Mouse (Mus musculus) embryo, embryonic 11 days (tissue): ENCODE results near the gene Kcnk5.
A peak's percentile ranks its signal among the peaks of the same experiment; 100 is the strongest.

Experiments used
- DNase-seq: peaks from one replicate; pipeline ENCODE4 v3.0.0-alpha.2; 2015

Kcnk5 gene

DNA sequence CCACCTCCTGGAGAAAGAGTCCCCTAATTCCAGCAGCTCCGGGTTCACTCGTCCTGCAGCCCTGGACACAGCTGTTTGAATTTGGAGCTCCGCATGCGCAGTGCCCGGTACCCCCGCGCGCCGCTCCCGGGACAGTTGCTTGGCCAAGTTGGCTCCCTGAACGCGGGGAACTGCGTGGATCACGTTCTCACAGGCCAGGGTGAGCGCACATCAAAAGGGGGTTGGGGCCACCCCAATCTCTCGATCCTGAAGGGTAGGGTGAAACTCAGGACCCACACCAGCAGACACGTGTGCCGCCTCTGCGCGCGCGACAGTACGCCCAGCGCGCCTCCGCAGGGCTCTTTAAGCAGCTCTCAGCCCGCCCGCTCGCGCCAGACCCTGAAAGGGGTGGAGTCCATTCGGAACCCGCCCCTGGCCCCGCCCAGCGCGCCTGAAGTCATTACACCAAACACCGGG lies at the start of gene Kcnk5:
Kcnk5 (minus strand) TSS at position 344 of the 456 bp plus-strand sequence.
- DNase-seq, result peak; percentile 96

DNA sequence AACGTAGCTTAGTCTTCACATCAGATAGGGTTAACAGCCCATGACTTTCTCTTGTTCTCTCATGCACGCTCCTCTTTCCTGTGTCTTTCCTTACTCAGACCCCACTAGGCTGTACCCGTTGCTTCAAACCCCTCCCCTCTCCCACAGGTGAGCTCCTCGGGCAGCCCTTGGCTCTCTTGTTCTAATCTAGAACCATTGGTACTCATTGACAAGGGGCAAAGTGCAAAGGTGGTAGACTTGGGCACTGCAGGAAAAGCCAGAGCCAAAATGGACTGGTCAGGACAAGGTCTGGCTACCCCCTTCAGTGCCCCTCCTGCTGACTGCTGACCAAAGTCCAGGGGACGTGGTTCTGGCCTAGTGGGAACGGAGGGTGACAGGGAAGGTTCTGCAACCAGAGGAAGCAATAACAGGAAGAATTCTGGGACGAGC lies 48.5 kb upstream of the Kcnk5 start:
- DNase-seq, result no peak

DNA sequence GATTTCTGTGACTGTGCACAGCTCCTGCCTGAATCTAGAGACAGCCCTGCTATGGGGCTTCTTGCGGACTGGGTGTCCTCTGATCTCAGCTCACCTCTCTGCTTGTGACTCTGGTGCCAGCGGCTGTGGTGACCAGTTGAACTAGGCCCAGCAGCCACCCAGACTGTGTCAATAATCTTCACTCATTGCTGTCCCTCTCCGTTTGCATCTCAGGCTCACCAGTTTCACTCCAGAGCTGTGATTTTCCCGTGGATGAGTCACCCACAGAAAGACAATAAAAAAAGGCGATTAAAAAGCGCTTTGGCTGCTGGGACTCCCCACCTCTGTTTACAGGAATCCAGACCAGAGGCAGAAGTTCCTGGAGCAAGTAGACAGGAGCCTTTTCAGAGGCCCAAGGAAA lies 47.8 kb upstream of the Kcnk5 start:
- no peak for DNase-seq

DNA sequence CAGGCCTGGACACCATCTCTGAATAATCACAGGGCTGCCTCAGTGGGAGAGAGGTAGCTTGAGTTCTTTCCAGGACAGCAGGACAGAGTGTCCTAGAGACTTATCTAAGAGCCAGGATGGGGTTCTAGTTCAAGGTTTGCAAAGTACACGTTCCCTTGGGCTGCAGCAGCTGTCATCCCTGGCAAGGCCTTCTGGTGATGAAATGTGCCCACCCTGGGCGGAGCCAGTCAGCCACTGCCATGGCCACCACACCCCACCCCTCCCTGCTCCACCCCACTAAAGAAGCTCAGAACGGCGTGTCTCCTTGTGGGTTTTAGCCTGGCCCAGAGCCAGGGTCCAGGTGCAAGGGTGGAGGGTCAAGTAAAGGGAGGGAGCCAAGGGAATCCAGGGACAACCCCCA lies 46.7 kb upstream of the Kcnk5 start:
- DNase-seq, result no peak

DNA sequence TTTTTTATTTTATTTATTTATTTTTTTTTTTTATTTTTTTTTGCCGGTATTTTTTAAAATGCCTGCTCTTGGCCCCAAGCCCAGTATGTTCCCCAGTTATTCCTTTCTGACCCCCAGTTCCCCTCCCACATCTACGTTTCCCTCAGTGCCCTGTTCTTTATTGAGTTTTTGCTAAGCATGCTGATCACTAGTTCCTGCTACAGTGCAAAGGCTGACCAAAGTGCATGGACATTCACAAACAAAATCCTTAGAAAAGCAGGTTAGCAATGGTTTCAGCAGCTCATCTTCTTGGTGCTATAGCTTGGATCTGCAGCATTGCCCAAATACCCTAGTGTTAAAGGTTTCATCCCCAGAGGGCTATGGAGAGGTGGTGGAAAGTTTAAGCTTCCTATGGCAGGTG lies 45.4 kb upstream of the Kcnk5 start:
- no peak for DNase-seq

DNA sequence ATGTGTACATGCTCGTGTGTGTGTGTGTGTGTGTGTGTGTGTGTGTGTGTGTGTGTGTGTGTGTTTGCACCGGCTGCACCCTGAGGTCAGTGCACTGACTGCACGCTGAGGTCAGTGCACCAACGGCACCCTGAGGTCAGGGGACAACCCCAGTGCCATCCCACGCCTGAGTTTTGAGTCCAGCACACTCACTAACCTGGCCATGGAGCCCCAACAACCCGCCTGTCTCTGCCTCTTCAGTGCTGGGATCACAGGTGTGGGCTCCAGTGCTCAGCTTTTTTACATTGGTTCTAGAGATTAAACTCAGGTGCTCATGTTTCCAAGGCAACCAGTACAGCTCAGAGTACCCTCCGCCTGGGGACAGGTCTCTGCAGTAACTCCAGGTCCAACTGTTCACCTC lies 44.9 kb upstream of the Kcnk5 start:
- DNase-seq, result no peak

DNA sequence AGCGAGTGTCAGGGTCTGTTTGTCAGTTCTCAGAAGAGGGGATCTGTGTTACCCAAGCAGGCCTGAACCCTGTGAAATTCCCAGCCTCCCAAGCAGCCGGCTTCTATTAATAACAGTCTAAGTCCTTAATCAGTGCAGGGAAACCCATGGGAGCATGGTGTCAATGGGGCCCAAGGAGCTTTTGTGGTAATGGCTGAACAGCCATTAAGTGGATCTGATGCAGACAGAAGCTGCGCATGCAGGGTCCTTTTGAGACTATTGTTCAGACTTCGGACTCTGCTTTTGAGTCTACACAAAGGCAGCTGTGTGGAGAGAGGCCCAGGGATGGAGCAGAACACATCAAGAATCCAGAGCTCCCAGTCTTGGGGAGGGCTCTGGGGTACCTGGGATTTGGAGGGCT lies 43.9 kb upstream of the Kcnk5 start:
- peak; percentile 73 for DNase-seq

DNA sequence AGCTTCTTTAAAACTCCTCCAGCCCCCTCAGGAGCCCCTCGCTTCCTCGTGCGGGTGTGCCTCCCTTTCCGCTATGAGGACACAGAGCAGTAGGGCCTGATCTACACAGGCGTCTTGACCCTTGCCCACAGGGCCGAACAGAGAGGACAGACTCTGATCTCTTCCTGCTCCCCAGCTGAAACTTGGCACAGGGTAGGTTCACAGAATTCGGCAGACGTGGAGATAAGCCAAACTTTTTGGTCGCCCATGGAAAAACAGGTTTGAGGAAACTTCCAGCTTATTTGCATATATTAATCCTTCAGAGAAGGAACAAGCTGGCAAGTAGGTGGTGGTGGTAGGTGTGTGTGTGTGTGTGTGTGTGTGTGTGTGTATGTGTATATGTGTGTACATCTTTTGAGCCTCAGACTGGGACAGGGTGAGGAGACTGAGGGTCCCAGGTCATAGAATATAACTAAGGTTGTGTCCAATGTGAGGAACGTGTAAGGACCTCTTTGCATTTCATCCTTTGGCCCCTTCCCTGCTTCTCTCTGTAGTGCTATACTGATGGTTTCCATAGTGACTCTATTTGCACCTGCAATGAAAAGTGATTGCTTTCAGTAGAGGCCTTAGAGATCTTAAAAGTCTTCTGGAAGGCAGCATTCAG lies 43.1 kb upstream of the Kcnk5 start:
- no peak for DNase-seq

DNA sequence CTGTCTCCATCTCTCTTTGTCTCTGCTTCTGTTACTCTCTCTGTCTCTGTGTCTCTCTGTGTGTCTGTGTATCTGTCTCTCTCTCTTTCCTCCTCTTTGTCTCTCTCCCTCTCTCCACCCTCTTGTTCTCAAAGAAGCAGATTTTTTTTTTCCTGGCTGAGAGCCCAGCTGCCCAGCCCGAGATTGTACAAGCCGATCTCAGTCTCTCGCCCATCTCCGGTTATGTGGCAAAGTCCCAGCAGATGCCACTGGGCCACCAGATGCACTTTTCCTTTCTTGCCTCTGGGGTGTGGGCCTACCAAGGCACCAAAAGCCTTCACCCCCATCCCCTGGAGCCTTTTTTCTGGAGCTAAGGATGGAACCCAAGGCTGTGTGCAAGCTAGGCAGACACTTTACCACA lies 42.6 kb upstream of the Kcnk5 start:
- DNase-seq, result no peak

DNA sequence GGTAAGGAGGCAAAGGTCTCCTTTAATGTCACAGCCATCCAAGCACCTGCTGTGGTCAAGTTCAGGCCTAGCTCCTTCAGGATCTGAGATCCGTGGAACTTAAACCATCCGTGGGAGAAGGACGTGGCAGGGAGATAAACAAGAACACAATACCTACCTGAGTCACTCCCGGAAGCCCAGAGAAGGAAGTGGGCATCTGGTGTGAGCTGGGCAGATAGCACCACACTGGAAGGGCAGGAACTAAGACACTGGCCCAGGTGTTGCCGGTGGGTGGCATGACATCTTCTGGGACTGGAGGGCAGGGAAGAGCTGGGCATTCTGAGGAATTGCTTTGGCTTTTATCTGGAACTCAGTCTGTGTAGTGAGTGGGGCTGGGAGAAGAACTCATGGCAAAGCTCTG lies 41.6 kb upstream of the Kcnk5 start:
- no peak for DNase-seq

DNA sequence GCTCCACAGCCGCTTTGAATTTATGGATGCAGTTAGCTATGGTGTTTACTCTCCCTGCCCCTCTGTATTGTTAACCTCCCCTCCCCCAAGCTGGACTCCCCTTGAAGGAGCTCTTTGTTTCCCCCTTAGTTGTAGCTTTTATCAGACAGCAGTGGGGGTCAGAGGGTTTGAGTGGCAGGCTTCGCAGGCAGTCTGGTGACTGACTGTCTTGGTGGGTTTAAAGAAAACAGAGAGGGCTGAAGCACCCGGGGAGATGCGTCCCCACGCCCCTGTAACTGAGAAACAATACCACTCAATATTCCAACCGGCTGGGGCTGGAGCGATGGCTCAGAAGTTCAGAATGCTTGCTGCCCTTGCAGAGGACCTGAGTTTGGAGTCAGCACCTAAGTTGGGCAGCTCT lies 39.5 kb upstream of the Kcnk5 start:
- peak; percentile 39 for DNase-seq

DNA sequence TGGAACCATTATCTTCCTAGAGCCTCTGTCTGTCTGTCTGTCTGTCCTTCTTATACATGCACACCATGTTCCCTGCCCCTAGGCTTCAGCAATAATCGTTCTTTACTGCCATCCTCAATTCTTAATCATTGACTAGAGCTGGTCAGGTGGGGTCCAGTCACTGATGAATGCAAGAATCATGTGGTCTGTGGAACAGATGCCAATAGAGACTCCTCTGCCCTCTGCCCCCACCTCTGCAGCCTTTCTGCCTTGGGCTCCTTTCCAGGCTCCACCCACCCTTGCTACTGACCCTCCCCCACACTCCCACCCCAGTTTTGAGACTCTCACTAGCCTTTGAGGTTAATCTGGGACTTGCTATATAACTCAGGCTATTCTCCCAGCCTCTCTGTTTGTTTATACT lies 38.2 kb upstream of the Kcnk5 start:
- no peak for DNase-seq

DNA sequence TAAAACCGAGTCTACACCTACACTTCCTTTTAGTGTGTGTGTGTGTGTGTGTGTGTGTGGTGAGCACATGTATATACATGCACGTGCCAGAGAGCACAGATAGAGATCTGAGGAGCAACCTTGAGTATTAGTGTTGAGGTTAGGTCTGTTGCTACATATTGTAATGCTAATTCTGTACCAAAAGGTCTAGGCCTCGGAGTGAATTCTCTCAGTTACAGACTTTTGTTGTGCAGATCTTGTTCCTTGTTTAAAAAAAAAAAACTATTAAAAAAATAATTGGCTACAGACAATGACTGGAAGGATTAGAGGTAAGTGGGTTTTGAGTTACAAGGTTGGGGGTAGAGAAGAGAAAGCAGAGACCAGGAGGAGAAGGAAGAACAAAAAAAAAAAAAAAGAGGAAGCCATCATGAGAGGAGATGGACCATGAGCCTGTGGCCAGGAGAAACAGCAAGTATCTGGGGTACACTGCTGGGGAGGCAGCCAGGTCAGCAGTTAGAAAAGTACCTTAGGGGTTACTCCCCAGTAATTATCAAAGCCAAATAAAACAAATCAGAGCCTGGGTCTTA lies 35.8 kb upstream of the Kcnk5 start:
- no peak for DNase-seq

DNA sequence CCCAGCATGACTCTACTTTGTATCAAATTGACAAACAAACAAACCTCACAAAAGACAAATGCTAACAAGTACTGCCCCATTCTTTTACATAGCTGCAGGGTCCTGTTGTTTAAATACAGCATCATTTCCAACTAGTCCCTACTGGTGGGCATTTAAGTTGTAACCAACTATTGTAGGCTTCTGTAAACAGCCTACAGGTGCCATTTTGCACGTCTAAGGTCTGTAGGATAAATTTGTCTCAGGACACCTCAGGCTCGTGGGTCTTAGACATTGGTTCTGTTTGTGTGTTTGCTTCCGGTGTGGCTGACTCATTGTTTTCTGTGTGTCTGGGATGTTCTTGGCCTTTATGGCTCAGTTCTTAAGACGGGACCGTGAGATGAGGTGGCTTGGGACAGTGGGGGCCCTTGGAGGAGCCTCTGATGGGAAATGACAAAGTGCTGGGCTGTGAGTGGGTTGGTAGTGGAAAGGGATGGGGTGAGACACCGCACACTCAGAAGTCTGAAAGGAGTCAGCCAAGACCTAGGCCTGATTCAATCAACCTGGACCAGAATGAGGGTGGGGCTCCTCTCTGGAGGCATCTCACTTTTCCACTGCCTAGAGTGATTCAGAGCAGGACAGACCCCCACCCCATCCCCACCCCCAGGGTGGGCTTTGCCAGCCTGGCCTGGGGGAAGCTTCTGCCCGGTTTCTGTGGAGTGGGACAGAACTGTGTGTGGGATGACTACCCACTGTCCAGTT lies 35.1 kb upstream of the Kcnk5 start:
- DNase-seq, result no peak

DNA sequence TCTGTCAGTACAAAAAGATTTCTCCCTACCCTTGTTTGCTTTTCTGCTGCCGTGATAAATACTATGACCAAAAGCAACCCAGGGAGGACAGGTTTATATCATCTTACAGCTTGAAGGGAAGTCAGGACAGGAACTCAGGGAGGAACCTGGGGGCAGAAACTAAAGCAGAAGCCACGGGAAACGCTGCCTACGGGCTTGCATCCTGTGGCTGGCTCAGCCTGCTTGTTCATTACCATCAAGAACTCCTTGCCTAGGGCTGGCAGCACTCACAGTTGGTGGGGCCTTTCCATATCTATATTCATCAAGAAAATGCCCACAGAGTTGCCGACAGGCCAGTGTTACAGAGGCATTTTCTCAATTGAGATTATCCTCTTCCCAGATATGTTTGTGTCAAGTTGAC lies 34.2 kb upstream of the Kcnk5 start:
- DNase-seq, result no peak

DNA sequence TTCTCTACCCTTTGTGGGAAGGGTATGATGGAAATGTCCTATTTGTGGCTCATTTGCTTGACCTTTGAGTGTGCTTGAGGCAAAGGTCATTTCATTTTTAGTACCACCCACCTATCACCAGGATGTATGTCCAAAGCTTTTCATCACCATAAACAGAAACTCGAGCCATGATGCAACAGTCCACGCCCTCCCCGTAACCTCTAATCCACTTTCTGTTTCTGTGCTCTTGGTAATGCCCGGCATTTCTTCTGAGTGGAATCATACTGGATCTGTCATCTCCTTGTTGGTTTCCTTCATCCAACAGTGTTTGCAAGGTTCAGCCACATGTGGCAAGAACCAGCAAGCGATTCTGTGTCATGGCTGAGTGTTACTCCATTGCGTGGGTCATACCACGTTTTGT lies 32.5 kb upstream of the Kcnk5 start:
- DNase-seq, result no peak

DNA sequence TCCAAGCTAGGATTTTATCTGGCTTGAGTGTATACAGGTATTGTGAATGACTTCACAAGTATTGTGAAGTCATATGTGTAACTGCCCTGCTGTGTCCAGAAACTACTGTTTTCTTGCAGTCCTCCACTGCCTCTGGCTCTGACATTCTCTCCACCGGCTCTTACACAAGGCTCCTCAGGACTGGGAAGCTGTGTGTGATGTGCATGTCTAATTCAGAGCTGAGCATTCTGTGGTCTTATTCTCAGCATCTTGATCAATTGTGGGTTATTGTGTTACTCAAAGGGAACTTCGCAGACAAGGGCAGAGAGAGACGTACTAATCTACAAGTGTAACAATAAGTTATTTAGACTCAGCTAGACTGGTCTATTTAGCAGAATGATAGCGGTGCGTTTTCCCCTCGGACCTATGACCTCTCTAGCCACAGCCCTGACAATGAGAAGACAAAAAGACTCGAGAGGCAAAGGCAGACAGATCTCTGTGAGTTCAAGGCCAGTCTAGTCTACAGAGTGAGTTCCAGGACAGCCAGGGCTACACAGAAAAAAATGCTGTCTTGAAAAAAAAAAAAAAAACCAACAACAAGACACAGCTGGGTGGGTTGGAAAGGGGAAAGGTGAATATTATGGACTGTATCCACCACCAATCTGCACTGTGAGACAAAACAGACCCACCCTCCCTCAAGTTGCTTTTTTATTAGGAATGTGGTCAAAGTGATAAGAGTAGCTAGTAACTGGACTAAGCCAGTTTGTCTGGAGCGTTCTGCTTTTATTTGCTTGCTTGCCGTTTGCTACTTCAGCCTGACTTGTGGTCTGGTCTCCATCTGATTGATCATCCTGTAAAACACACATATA lies 30.4 kb upstream of the Kcnk5 start:
- peak; percentile 29 for DNase-seq

DNA sequence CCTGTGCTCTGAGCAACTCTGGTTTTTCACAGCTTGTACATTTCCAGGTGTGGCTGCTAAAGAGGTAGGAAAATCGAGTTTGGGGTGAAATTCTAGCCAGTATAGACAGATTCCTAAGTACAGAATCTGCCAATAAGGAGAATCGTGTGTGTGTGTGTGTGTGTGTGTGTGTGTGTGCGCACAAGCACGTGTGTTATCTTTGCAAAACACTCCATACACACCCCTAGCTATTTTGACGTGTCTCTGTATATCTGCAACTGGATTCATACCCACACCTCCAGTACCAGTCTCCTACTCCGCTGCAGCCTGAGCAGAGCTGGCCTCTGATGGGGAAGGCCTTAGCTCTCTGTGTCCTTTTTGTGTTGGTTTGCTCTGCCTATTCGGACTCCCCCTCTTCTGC lies 28.3 kb upstream of the Kcnk5 start:
- DNase-seq, result no peak

DNA sequence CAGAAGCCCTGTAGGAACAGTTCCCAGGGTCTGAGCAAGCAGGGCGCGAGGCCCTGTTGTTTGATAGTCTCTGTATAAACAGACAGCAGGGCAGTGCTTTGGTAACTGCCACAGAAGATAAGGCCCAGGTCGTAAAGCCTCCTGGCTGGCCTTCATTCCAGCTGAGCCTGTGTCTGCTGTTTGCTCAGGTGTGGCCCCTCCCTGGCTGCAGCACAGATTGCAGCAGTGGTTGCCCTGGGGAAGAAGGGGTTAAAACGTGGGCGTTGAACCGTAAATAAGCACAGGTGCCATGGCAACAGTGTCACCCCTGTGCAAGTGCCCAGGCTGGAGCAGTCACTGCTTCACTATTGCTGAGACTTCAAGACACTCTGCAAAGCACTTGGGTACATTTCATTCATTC lies 26.8 kb upstream of the Kcnk5 start:
- DNase-seq, result peak; percentile 43

DNA sequence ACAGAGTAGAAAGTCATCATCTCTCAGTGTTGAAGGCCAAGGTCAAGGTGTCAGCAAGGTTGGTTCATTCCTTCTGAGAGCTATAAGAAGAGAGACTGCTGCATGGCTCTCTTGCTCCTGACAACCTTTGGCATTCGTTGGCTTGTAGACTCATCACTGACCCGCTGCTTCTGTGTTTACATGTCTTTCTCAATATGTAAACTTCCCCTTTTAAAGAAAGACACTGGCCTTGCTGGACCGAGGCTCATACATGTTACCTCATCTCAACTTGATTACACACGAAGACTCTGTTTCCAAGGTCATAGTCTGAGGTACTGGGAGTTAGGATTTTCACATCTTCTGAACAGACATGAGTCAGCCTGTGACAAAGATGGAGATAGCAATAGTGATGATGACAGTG lies 24.1 kb upstream of the Kcnk5 start:
- DNase-seq, result no peak

DNA sequence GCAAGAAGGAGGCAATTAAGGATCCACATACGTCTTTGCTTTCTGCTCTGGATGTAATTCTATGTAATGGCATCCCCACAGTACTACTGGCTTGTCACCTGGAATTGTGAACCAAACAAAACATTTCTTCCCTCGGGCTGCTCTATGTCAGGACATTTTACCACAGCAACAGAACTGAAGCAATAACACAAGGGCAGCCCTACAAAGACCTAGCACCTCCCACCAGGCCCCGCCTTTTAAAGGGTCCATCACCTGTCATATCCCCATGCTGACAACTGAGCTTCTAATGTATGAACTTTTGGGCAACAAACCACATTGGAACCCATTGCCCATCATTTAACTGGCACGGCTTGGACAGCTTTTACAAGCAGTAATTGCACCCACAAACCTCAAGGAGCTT lies 21.7 kb upstream of the Kcnk5 start:
- no peak for DNase-seq

DNA sequence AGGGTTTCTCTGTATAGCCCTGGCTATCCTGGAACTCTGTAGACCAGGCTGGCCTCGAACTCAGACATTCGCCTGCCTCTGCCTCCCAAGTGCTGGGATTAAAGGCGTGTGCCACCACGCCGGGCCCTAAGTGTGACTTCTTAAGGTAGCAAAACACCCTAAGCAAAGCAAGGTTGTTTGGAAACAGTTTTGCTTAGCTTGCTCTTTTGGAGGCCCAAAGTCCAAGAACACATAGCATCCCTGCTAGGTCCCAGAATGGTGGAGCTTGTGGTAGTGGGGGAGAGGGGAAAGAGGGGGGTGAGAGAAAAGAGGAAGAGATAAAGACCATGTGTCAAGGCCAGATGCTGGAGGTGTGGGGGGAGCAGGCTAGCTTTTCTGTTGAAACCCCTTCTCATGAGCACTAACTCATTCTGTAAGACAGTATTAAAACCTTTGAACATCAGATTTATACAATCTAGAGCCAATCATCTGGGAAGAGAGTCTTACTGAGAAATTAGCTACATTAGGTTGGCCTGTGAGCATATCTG lies 21.1 kb upstream of the Kcnk5 start:
- no peak for DNase-seq

DNA sequence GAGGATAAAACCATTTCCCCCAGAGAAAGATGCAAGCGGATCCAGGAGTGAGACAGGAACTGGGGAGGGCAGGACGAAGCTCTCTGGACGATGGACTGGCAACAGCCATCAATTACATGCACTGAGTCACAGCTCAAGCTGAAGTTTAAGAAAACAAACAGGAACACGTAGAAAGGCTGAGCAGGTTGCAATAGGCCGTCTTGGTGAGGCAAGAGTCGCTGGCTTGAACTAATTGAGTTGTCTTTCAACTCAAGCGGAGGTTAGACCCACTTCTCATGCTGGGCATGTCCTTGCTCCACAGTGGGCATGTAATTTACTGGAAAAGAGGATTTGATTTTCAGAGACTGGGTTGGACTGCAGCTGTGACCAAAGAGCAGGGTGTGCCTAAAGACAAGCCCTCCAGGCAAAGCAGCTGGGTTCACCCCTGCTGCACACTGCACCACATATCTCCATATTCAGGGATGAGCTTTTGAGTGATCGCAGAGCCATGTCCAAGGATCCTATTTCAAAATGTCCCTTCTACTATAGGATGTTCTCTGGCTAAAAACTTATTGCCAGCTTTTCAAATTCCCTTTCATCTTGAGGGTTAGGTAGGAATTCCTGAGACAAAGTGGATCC lies 19.6 kb upstream of the Kcnk5 start:
- DNase-seq, result no peak
